Mouse (Mus musculus) stomach, embryonic 14.5 days (tissue): ENCODE measurements around the gene Zfp775. TPM values are rescaled to one million over a fixed set of nuclear protein-coding genes. Genes with fewer than 3 reads are reported as not detected.

Experiments used
- ATAC-seq: fragments of 200-750 bp; cut with Nextera tagmentation; 2 replicates; pipeline ENCODE4 v1.8.0; 2017; ENCODE audit warnings: low read depth, moderate TSS enrichment; ENCODE audit not compliant: insufficient number of reproducible peaks, insufficient read depth, low FRiP score
- H3K27ac ChIP-seq: fragments of 300-500 bp; sonication (generic); 2 replicates; pipeline ENCODE4 v1.5.1; 2014; ENCODE audit warnings: mild to moderate bottlenecking, low read length, moderate library complexity, mixed read lengths
- H3K27me3 ChIP-seq: fragments of 300-500 bp; sonication (generic); 2 replicates; pipeline ENCODE4 v1.6.1; 2014; ENCODE audit warnings: low read length, control low read depth, mixed read lengths; ENCODE audit not compliant: control insufficient read depth, insufficient read depth
- H3K36me3 ChIP-seq: fragments of 300-500 bp; sonication (generic); 2 replicates; pipeline ENCODE4 v1.6.1; 2014; ENCODE audit warnings: mild to moderate bottlenecking, control low read depth, low read length, moderate library complexity, mixed read lengths; ENCODE audit not compliant: control insufficient read depth, insufficient read depth
- H3K4me1 ChIP-seq: fragments of 300-500 bp; sonication (generic); 2 replicates; pipeline ENCODE4 v1.6.1; 2014; ENCODE audit warnings: low read length, control low read depth, mixed read lengths; ENCODE audit not compliant: control insufficient read depth, insufficient read depth
- H3K4me2 ChIP-seq: fragments of 300-500 bp; sonication (generic); replicated peaks from 2 replicates; pipeline ENCODE4 v1.6.1; 2014; ENCODE audit warnings: low read depth, low read length, control low read depth
- H3K4me3 ChIP-seq: fragments of 300-500 bp; sonication (generic); 2 replicates; pipeline ENCODE4 v1.5.1; 2014; ENCODE audit warnings: low read depth, low read length, control low read depth
- H3K9ac ChIP-seq: fragments of 300-500 bp; sonication (generic); replicated peaks from 2 replicates; pipeline ENCODE4 v1.6.1; 2014; ENCODE audit warnings: low read depth, mild to moderate bottlenecking, control low read depth, low read length, moderate library complexity, mixed read lengths
- H3K9me3 ChIP-seq: fragments of 300-500 bp; sonication (generic); 2 replicates; pipeline ENCODE4 v1.6.1; 2016; ENCODE audit warnings: low read depth, low read length, control low read depth; ENCODE audit not compliant: control insufficient read depth
- WGBS: fragments of 180-500 bp; shearing (Covaris S2); extraction: QIAGEN DNeasy Blood & Tissue Kit; methylation state at CpG from one replicate; pipeline ENCODE4 v1.1.7; 2014; 5-methylcytosine and 5-hydroxymethylcytosine counted together
- polyA plus RNA-seq: library from polyadenylated mRNA; unstranded; fragments of >200 nt; fragmentation: Nextera tagmentation; extraction: Ambion mirVana; gene quantifications from 2 replicates; pipeline ENCODE4 v1.2.1, GENCODE M21; 2014

The Zfp775 gene
- 6.9 and 7.0 TPM in 2 replicates for polyA plus RNA-seq

- peak within 1 kb of the TSS; percentile 74 for H3K9ac ChIP-seq
- H3K4me2 ChIP-seq, result peak within 1 kb of the TSS; percentile 97
- H3K4me3 ChIP-seq, result peak within 1 kb of the TSS; percentile 58
- peak; percentile 99 for ATAC-seq
- H3K27ac ChIP-seq, result peak within 1 kb of the TSS; percentile 33
- H3K4me1 ChIP-seq, result 0 out of 2 replicates have a peak, but pooled peaks cover 3% of the 10 kb centered on the region
- peaks cover 19% of the 10 kb centered on the region for H3K9me3 ChIP-seq
- H3K27me3 ChIP-seq, result no peaks in the 10 kb centered on the region
- peaks cover 32% of the 10 kb centered on the region for H3K36me3 ChIP-seq
- 4% methylated on average over 41 of the region's 42 CpGs for WGBS
Observed at GRCm38 (mm10) chr6:48601271-48602079, at the start of gene Zfp775. Gene Zfp775, plus strand, starts transcription at chr6:48602063.

DNA sequence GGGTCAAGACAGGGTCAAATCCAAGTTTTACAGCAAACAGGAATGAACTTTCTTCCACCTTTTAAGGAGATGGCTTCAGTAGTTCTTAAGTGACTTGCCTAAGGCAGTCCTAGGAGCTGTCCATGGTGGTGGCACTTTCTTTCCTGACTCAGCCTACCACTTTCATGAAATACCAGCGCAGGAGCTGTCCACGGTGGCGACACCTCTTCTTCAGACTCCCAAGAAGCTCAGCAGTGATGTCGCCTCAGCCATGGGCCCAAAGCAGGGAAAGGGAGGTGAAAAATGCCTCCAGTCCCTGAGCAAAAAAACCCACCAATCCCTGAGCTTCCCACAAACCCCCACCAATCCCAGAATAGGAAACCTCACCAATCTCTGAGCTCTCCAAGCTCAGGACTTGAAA lies 48.9 kb upstream of the Zfp775 start:
- H3K9ac ChIP-seq, result no peak overlapping the region
- H3K27ac ChIP-seq, result no peak overlapping the region; the same call in 1 of the 2 replicates
- no peaks in the 10 kb centered on the region for H3K27me3 ChIP-seq
- H3K4me3 ChIP-seq, result no peak overlapping the region
- no peaks in the 10 kb centered on the region for H3K36me3 ChIP-seq
- WGBS, result 49% methylated on average over 4 of the region's 4 CpGs
- no peak for ATAC-seq
- H3K4me2 ChIP-seq, result no peak overlapping the region
- no peaks in the 10 kb centered on the region for H3K9me3 ChIP-seq
- no peaks in the 10 kb centered on the region for H3K4me1 ChIP-seq

DNA sequence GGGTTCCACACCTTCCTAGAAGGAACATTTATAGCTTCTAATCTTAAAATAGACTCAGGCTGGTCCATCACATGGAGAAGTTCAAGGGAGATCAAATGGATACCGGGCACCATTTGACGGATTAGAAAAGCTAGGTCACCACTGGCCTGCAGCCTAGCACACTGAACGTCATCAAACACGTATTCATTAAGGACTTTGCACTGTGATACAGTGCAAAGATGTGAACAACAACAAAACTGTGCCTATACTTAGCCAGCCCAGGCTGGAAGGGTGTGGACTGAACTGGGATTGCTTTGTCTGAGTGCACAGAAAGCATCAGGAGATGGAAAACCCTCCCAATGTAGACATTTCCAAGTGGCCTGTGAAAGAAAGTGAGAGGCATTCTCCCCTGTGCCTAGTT lies 48.0 kb upstream of the Zfp775 start:
- Histone ChIP-seq H3K36me3 (no peaks in the 10 kb centered on the region), H3K4me1 (no peaks in the 10 kb centered on the region), H3K9me3 (no peaks in the 10 kb centered on the region), H3K4me3 (peak overlapping the region; percentile 41; the same call in 1 of the 2 replicates), H3K4me2 (peak overlapping the region; percentile 82), H3K27ac (no peak overlapping the region; the same call in 1 of the 2 replicates), H3K27me3 (no peaks in the 10 kb centered on the region), H3K9ac (no peak overlapping the region)
- 84% methylated on average over 4 of the region's 4 CpGs for WGBS
- ATAC-seq, result no peak

GRCm38 (mm10) chr6:48554280-48555103 lies 47.4 kb upstream of the Zfp775 start, which contains the start of gene Lrrc61:
Gene Lrrc61, plus strand, starts transcription at chr6:48554796.
- ATAC-seq, result peak; percentile 84
- 1% methylated on average over 39 of the region's 39 CpGs for whole genome bisulfite sequencing
- H3K9me3 ChIP-seq, result no peaks in the 10 kb centered on the region

GRCm38 (mm10) chr6:48555104-48555890 lies 46.6 kb upstream of the Zfp775 start:
- WGBS, result 27% methylated on average over 14 of the region's 14 CpGs

More at GRCm38 (mm10) chr6:48554280-48555103, 47.4 kb upstream of the Zfp775 start, which contains the start of gene Lrrc61:
- H3K4me3 ChIP-seq, result peak within 1 kb of the TSS; percentile 41
- H3K27me3 ChIP-seq, result no peaks in the 10 kb centered on the region
- no peaks in the 10 kb centered on the region for H3K4me1 ChIP-seq
- H3K4me2 ChIP-seq, result peak within 1 kb of the TSS; percentile 82
- peak within 1 kb of the TSS; percentile 96 for H3K27ac ChIP-seq
- H3K36me3 ChIP-seq, result no peaks in the 10 kb centered on the region
- H3K9ac ChIP-seq, result peak within 1 kb of the TSS; percentile 77

GRCm38 (mm10) chr6:48555956-48556355 lies 45.9 kb upstream of the Zfp775 start:
- no peak overlapping the region; the same call in 1 of the 2 replicates for H3K27ac ChIP-seq
- H3K4me3 ChIP-seq, result no peak overlapping the region
- H3K9ac ChIP-seq, result no peak overlapping the region
- no peaks in the 10 kb centered on the region for H3K4me1 ChIP-seq
- no peak overlapping the region for H3K4me2 ChIP-seq
- no peaks in the 10 kb centered on the region for H3K36me3 ChIP-seq
- 84% methylated on average over 3 of the region's 3 CpGs for WGBS
- no peak for ATAC-seq
- no peaks in the 10 kb centered on the region for H3K27me3 ChIP-seq
- no peaks in the 10 kb centered on the region for H3K9me3 ChIP-seq

More at GRCm38 (mm10) chr6:48555104-48555890, 46.6 kb upstream of the Zfp775 start:
- no peaks in the 10 kb centered on the region for H3K4me1 ChIP-seq
- no peaks in the 10 kb centered on the region for H3K9me3 ChIP-seq
- no peaks in the 10 kb centered on the region for H3K36me3 ChIP-seq
- H3K9ac ChIP-seq, result peak overlapping the region; percentile 77
- H3K4me2 ChIP-seq, result peak overlapping the region; percentile 82
- peak overlapping the region; percentile 96 for H3K27ac ChIP-seq
- ATAC-seq, result peak; percentile 74; the same call in 1 of the 2 replicates
- H3K27me3 ChIP-seq, result no peaks in the 10 kb centered on the region
- H3K4me3 ChIP-seq, result peak overlapping the region; percentile 41

GRCm38 (mm10) chr6:48565693-48566310 lies 36.1 kb upstream of the Zfp775 start:
- WGBS, result 77% methylated on average over 4 of the region's 4 CpGs
- Histone ChIP-seq H3K27ac (peak overlapping the region; percentile 48; the same call in 1 of the 2 replicates), H3K4me2 (no peak overlapping the region), H3K36me3 (no peaks in the 10 kb centered on the region), H3K27me3 (no peaks in the 10 kb centered on the region), H3K9me3 (no peaks in the 10 kb centered on the region), H3K9ac (no peak overlapping the region), H3K4me1 (peaks cover 21% of the 10 kb centered on the region; the same call in 1 of the 2 replicates), H3K4me3 (no peak overlapping the region)
- no peak for ATAC-seq
